ENCODE assay signal across 24 mouse cellular contexts in the genomic region with DNA sequence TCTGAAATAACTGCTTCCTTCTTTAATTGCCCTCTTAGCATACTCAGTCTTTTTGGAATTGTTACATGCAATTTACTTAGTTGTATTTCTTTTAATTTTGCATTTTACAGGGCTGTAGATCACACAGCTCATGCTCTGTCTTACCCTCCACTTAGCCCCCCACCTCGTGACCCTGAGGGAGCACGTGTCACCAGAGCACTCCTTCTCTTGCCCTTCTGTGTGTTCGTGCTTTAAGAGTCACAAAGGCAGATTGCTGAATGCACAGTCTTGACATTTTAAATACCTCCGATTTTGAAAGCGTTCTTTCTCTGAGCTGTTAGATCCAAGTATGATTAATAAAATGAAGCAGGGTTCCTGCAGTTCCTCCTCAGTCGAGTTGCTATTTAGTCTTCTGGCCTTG. TPM values are rescaled to one million over a fixed set of nuclear protein-coding genes. Genes with fewer than 3 reads are reported as not detected.
DNase-seq lines count a peak whose midpoint lies in the region; ATAC-seq and TF ChIP-seq lines count a peak whose summit lies in the region.
"Had no signal": no experiment of that assay in that cellular context is flagged by ENCODE, and none has a peak within 500 bp of the region (broad histone marks: within the 10 kb centered on the region; RNA-seq: fewer than 3 reads in every experiment).

No protein-coding gene starts in this region.

- no peaks in the 10 kb centered on the region for H3K27me3 ChIP-seq in forebrain, postnatal 0 days (ENCODE audit: insufficient read depth, low read length)
- H3K27me3 ChIP-seq in forebrain, embryonic 11.5 days (ENCODE audit: control insufficient read depth, insufficient read depth, low read length): no peaks in the 10 kb centered on the region
- H3K27me3 ChIP-seq in ES-Bruce4 (ENCODE audit: control insufficient read depth, insufficient read depth, low read length, poor library complexity, severe bottlenecking): no peaks in the 10 kb centered on the region
- no peaks in the 10 kb centered on the region for H3K27me3 ChIP-seq in G1E (ENCODE audit: insufficient read depth, low read length)
- H3K27me3 ChIP-seq: heart, embryonic 15.5 days; intestine, embryonic 15.5 days had no signal

- DNase-seq in adrenal gland, postnatal 10 days: peak; percentile 27
- DNase-seq in adrenal gland, postnatal 4 days (ENCODE audit: low spot score in 2 of 2): no peak
- DNase-seq in forebrain, postnatal 0 days: no peak
- no peak for DNase-seq in forebrain, embryonic 11.5 days (ENCODE audit: low spot score)
- DNase-seq in G1E (ENCODE audit: low spot score): no peak
- no peak for DNase-seq in urinary bladder, adult 18-20 months (ENCODE audit: low spot score in 2 of 2)
- DNase-seq: adrenal gland, adult 8-10 months; cerebellum, adult 2 months; cerebellum, postnatal 10 days; gastrocnemius, postnatal 36 days; heart, adult 18-20 months; heart, postnatal 14 days; kidney, adult 2 months had no signal

- H3K4me3 ChIP-seq in forebrain, postnatal 0 days (ENCODE audit: low read depth, low read length): no peak overlapping the region
- H3K4me3 ChIP-seq in forebrain, embryonic 11.5 days (ENCODE audit: low read depth, low read length): no peak overlapping the region
- H3K4me3 ChIP-seq in ES-Bruce4 (ENCODE audit: low read depth, low read length) (no peak overlapping the region), G1E (ENCODE audit: low read depth, low read length) (no peak overlapping the region; the same call in 1 of the 2 replicates)
- H3K4me3 ChIP-seq: embryonic facial prominence, embryonic 10.5 days; heart, embryonic 10.5 days; heart, embryonic 15.5 days; hindbrain, embryonic 10.5 days; intestine, embryonic 15.5 days had no signal

- 30% methylated on average over 6 of the region's 6 CpGs for WGBS in forebrain, postnatal 0 days
- WGBS in forebrain, embryonic 11.5 days: 36% methylated on average over 6 of the region's 6 CpGs

- peak; percentile 64; the same call in 1 of the 2 replicates for ATAC-seq in forebrain, postnatal 0 days
- ATAC-seq in forebrain, embryonic 11.5 days (replicated peaks; ENCODE audit: low FRiP score): no peak
- ATAC-seq in G1E (ENCODE audit: extremely low read depth, insufficient number of reproducible peaks, low FRiP score, poor library complexity, severe bottlenecking): peak; percentile 43; the same call in 1 of the 2 replicates
- ATAC-seq: activated CD4-positive, CD25-positive, alpha-beta regulatory T cell, adult 4 months; forebrain, embryonic 14.5 days; intestine, embryonic 15.5 days had no signal

- no peak overlapping the region for H3K9ac ChIP-seq in forebrain, postnatal 0 days
- H3K9ac ChIP-seq in forebrain, embryonic 11.5 days (ENCODE audit: low read length): no peak overlapping the region
- no peak overlapping the region for H3K9ac ChIP-seq in ES-Bruce4 (ENCODE audit: low read depth, poor library complexity, severe bottlenecking)
- H3K9ac ChIP-seq: heart, embryonic 15.5 days; hindbrain, embryonic 14.5 days; intestine, embryonic 15.5 days had no signal

- TF ChIP-seq POLR2A in ES-Bruce4 (IDR thresholded peaks at IDR 0.05; ENCODE audit: insufficient read depth, low read length): no peak

- H3K27ac ChIP-seq in forebrain, postnatal 0 days (ENCODE audit: low read depth, low read length): no peak overlapping the region
- H3K27ac ChIP-seq in forebrain, embryonic 11.5 days (ENCODE audit: low read depth, low read length): no peak overlapping the region
- peak overlapping the region; percentile 9; the same call in 1 of the 2 replicates for H3K27ac ChIP-seq in ES-Bruce4 (ENCODE audit: insufficient read depth, low read length)
- H3K27ac ChIP-seq: embryonic facial prominence, embryonic 10.5 days; heart, embryonic 10.5 days; heart, embryonic 15.5 days; hindbrain, embryonic 10.5 days; hindbrain, embryonic 14.5 days; intestine, embryonic 15.5 days had no signal

- no peak for TF ChIP-seq EP300 in ES-Bruce4 (IDR thresholded peaks at IDR 0.05; ENCODE audit: insufficient read depth, low read depth, low read length)

- no peaks in the 10 kb centered on the region for H3K4me1 ChIP-seq in forebrain, postnatal 0 days (ENCODE audit: insufficient read depth)
- no peaks in the 10 kb centered on the region for H3K4me1 ChIP-seq in forebrain, embryonic 11.5 days (replicated peaks; ENCODE audit: control insufficient read depth, insufficient read depth, low read length)
- peaks cover 5% of the 10 kb centered on the region for H3K4me1 ChIP-seq in ES-Bruce4 (ENCODE audit: control insufficient read depth, insufficient read depth, low read length)
- H3K4me1 ChIP-seq in G1E (ENCODE audit: insufficient read depth, low read depth, low read length): peaks cover 62% of the 10 kb centered on the region
- H3K4me1 ChIP-seq: heart, embryonic 15.5 days; intestine, embryonic 15.5 days had no signal

- no peaks in the 10 kb centered on the region for H3K9me3 ChIP-seq in forebrain, postnatal 0 days (ENCODE audit: low read length)
- H3K9me3 ChIP-seq in forebrain, embryonic 11.5 days (ENCODE audit: control insufficient read depth, low read length): no peaks in the 10 kb centered on the region
- H3K9me3 ChIP-seq in ES-Bruce4 (replicated peaks; ENCODE audit: control insufficient read depth, insufficient read depth, low read length, poor library complexity, severe bottlenecking): no peaks in the 10 kb centered on the region
- no peaks in the 10 kb centered on the region for H3K9me3 ChIP-seq in G1E (replicated peaks)
- H3K9me3 ChIP-seq: embryonic facial prominence, embryonic 10.5 days; heart, embryonic 10.5 days; heart, embryonic 15.5 days; hindbrain, embryonic 10.5 days; intestine, embryonic 15.5 days had no signal

- peaks cover 6% of the 10 kb centered on the region; the same call in 1 of the 2 replicates for H3K36me3 ChIP-seq in forebrain, postnatal 0 days (ENCODE audit: insufficient read depth)
- no peaks in the 10 kb centered on the region for H3K36me3 ChIP-seq in forebrain, embryonic 11.5 days (ENCODE audit: control insufficient read depth, insufficient read depth, low read length)
- H3K36me3 ChIP-seq in ES-Bruce4 (ENCODE audit: control insufficient read depth, insufficient read depth, low read length, poor library complexity, severe bottlenecking) (no peaks in the 10 kb centered on the region), G1E (replicated peaks) (peaks cover 50% of the 10 kb centered on the region)
- H3K36me3 ChIP-seq: heart, embryonic 15.5 days; intestine, embryonic 15.5 days had no signal

- TF ChIP-seq CTCF in forebrain, postnatal 0 days (IDR thresholded peaks at IDR 0.05; ENCODE audit: low read depth): no peak
- TF ChIP-seq CTCF in ES-Bruce4 (IDR thresholded peaks at IDR 0.05; ENCODE audit: low read depth, low read length): no peak
- no peak for TF ChIP-seq CTCF in G1E (IDR thresholded peaks at IDR 0.05; ENCODE audit: low read depth, low read length)

- no peak overlapping the region for H3K4me2 ChIP-seq in forebrain, postnatal 0 days (ENCODE audit: low read depth)
- H3K4me2 ChIP-seq in forebrain, embryonic 11.5 days (ENCODE audit: low read depth, low read length, severe bottlenecking): no peak overlapping the region
- H3K4me2 ChIP-seq: heart, embryonic 15.5 days; hindbrain, embryonic 14.5 days; intestine, embryonic 15.5 days had no signal

RNA-seq across cellular contexts. Expression of a gene that starts 17.8 kb away (rescaled TPM):
- 10 to 100 TPM; 30.3 to 31.4 TPM for total RNA-seq in adrenal gland, postnatal 10 days (2021)
- 10 to 100 TPM; 36.2 to 41.2 TPM for total RNA-seq in adrenal gland, postnatal 4 days (2021)
- 29.5 and 35.0 TPM in 2 replicates for total RNA-seq in forebrain, postnatal 0 days (2014; rRNA removed)
- 9.4 and 11.8 TPM in 2 replicates for polyA plus RNA-seq in forebrain, postnatal 0 days (2015; fragmentation: Nextera tagmentation; extraction: Ambion mirVana)
- 14.1 and 16.6 TPM in 2 replicates for polyA plus RNA-seq in forebrain, embryonic 11.5 days (2014; fragmentation: Nextera tagmentation; extraction: Ambion mirVana)
- polyA plus RNA-seq in ES-Bruce4 (2011; ENCODE audit: insufficient read depth, insufficient read length, low read depth, missing spikeins) (34.1 and 35.7 TPM in 2 replicates), G1E (2012) (30.4 and 41.0 TPM in 2 replicates)
- total RNA-seq in G1E (2014; fragmentation: Nextera tagmentation) (81.1 and 127 TPM in 2 replicates), G1E (2017) (39.3 and 44.5 TPM in 2 replicates)

RNA-seq across cellular contexts. Expression of a gene that starts 25.1 kb away (rescaled TPM):
- not detected for total RNA-seq in adrenal gland, postnatal 10 days (2021)
- not detected for total RNA-seq in adrenal gland, postnatal 4 days (2021)
- 0.24 TPM in 1 of 2 replicates, not detected in the other for total RNA-seq in forebrain, postnatal 0 days (2014; rRNA removed)
- 0.22 and 0.25 TPM in 2 replicates for polyA plus RNA-seq in forebrain, postnatal 0 days (2015; fragmentation: Nextera tagmentation; extraction: Ambion mirVana)
- 0.39 and 0.60 TPM in 2 replicates for polyA plus RNA-seq in forebrain, embryonic 11.5 days (2014; fragmentation: Nextera tagmentation; extraction: Ambion mirVana)
- polyA plus RNA-seq in ES-Bruce4 (2011; ENCODE audit: insufficient read depth, insufficient read length, low read depth, missing spikeins) (not detected in 2 replicates), G1E (2012) (not detected in 2 replicates)
- total RNA-seq in G1E (2014; fragmentation: Nextera tagmentation) (not detected in 2 replicates), G1E (2017) (0.38 and 0.46 TPM in 2 replicates)
- total RNA-seq: adrenal gland, adult 8-10 months; gastrocnemius, adult 8-10 months; gastrocnemius, postnatal 36 days; heart, adult 18-20 months; heart, postnatal 14 days had no signal
- polyA plus RNA-seq: cerebellum, adult 2 months had no signal

RNA-seq across cellular contexts. Expression of a gene that starts 43.9 kb away (rescaled TPM):
- 1 to 10 TPM; 2.2 to 3.1 TPM for total RNA-seq in adrenal gland, postnatal 10 days (2021)
- total RNA-seq in adrenal gland, postnatal 4 days (2021): 1 to 10 TPM; 1.8 to 2.5 TPM
- total RNA-seq in forebrain, postnatal 0 days (2014; rRNA removed): 2.1 and 5.0 TPM in 2 replicates
- polyA plus RNA-seq in forebrain, postnatal 0 days (2015; fragmentation: Nextera tagmentation; extraction: Ambion mirVana): 1.1 and 2.5 TPM in 2 replicates
- polyA plus RNA-seq in forebrain, embryonic 11.5 days (2014; fragmentation: Nextera tagmentation; extraction: Ambion mirVana): 0.11 and 0.19 TPM in 2 replicates
- polyA plus RNA-seq in ES-Bruce4 (2011; ENCODE audit: insufficient read depth, insufficient read length, low read depth, missing spikeins): not detected in 2 replicates
- total RNA-seq in G1E (2014; fragmentation: Nextera tagmentation): not detected in 2 replicates
- total RNA-seq in G1E (2017): 0.11 TPM in 1 of 2 replicates, not detected in the other
- not detected in 2 replicates for polyA plus RNA-seq in G1E (2012)
- total RNA-seq: MEL had no signal
- polyA plus RNA-seq: activated CD4-positive, CD25-positive, alpha-beta regulatory T cell, adult 4 months had no signal
